Mouse (Mus musculus): ENCODE results near the gene Abhd17b. TPM values are rescaled to one million over a fixed set of nuclear protein-coding genes. Genes with fewer than 3 reads are reported as not detected.

The Abhd17b gene
- total RNA-seq (2023), result 136 to 153 TPM (median 139 TPM) in 4 replicates

GRCm38 (mm10) chr19:21653172-21653981, at the start of gene Abhd17b:
Gene Abhd17b, plus strand, starts transcription at chr19:21653185.

GRCm38 (mm10) chr19:21652285-21653171, 457 bp upstream of the Abhd17b start, which contains the start of gene 1110059E24Rik:
Gene 1110059E24Rik, minus strand, starts transcription at chr19:21652976.

Other genes with a start within 250 kb of the Abhd17b start
- 0.21 to 0.37 TPM (median 0.26 TPM) in 4 replicates for gene Gda, start 179.7 kb upstream of the Abhd17b start, total RNA-seq (2023)
- 124 to 144 TPM (median 130 TPM) in 4 replicates for gene 1110059E24Rik, start 209 bp upstream of the Abhd17b start, total RNA-seq (2023)
- 17.0 to 20.6 TPM (median 18.2 TPM) in 4 replicates for gene Cemip2, start 125.2 kb downstream of the Abhd17b start, total RNA-seq (2023)

Data from B cell, adult 62 days (primary cell).